Mouse (Mus musculus): ENCODE data around the gene Mcf2l. TPM values are rescaled to one million over a fixed set of nuclear protein-coding genes. Genes with fewer than 3 reads are reported as not detected.

Gene Mcf2l
- polyA plus RNA-seq, 1 experiment from 2014 or later: 21.5 TPM

DNA sequence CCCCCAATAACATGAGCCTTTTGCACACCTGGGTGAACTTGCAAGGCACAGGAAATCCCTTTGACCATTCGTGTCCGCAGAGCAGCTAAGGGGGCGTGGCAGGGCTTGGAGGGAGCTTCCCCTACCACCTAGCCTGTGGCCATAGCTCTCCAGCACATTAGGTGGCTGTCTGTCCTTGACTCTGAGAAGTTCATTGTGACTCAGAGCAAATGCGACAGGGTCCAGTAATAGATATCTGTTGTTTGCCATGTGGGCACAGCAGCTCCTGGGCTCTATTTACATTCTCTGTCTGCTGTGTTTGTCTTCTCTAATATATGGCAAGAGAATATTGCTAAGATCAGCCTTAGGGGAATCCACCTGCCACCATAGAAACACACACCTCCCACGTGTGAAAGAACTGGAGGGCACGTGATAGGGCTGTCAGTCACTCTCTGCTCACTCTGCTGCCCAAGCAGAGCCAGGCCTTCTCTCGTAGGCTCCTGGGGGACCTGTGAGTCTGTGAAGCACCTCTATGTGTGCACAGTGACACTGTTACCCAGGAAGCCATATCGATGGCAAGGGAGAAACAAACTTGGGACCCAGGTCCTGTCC is 60.9 kb downstream of the Mcf2l start:
- WGBS: 34% methylated on average over 8 of the region's 8 CpGs

DNA sequence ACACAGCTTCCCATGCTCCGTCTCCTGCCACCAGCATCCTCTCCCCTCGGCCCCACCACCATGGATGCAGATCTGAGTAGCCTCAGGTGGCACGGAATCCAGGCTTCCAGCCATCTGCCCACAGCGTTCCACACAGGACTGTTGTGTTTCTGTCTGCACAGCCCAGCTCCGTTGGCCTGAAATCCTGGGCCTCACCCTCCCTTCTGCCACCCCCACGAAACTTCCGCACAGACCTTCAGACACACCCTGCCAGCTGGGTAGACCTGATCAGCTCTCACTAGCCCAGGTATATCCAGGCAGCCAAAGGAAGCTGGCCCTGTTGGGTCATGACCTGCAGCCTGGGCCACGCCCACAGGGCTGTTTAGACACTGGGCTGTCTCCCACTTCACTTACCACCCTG is 66.9 kb downstream of the Mcf2l start:
- no peak for ATAC-seq (ENCODE audit: low FRiP score, low TSS enrichment)
- H3K36me3 ChIP-seq (ENCODE audit: insufficient read depth, low read length): no peaks in the 10 kb centered on the region
- H3K9ac ChIP-seq (replicated peaks; ENCODE audit: low read length): no peak overlapping the region
- H3K4me1 ChIP-seq (ENCODE audit: insufficient read depth, low read length): peaks cover 4% of the 10 kb centered on the region
- no peaks in the 10 kb centered on the region for H3K9me3 ChIP-seq (ENCODE audit: low read length)
- no peaks in the 10 kb centered on the region for H3K27me3 ChIP-seq (ENCODE audit: insufficient read depth, low read length)
- H3K27ac ChIP-seq (ENCODE audit: low read length): no peak overlapping the region
- H3K4me2 ChIP-seq (replicated peaks; ENCODE audit: low read depth, low read length): no peak overlapping the region
- no peak overlapping the region for H3K4me3 ChIP-seq (ENCODE audit: low read length)
- WGBS: 75% methylated on average over 8 of the region's 8 CpGs

More for the DNA sequence above, 60.9 kb downstream of the Mcf2l start:
- Histone ChIP-seq H3K4me1 (ENCODE audit: insufficient read depth, low read length) (peaks cover 53% of the 10 kb centered on the region), H3K9me3 (ENCODE audit: low read length) (no peaks in the 10 kb centered on the region), H3K27ac (ENCODE audit: low read length) (peak overlapping the region; percentile 28; the same call in 1 of the 2 replicates), H3K4me3 (ENCODE audit: low read length) (no peak overlapping the region), H3K9ac (replicated peaks; ENCODE audit: low read length) (no peak overlapping the region), H3K27me3 (ENCODE audit: insufficient read depth, low read length) (no peaks in the 10 kb centered on the region), H3K4me2 (replicated peaks; ENCODE audit: low read depth, low read length) (no peak overlapping the region), H3K36me3 (ENCODE audit: insufficient read depth, low read length) (no peaks in the 10 kb centered on the region)
- peak; percentile 44; the same call in 1 of the 2 replicates for ATAC-seq (ENCODE audit: low FRiP score, low TSS enrichment)

DNA sequence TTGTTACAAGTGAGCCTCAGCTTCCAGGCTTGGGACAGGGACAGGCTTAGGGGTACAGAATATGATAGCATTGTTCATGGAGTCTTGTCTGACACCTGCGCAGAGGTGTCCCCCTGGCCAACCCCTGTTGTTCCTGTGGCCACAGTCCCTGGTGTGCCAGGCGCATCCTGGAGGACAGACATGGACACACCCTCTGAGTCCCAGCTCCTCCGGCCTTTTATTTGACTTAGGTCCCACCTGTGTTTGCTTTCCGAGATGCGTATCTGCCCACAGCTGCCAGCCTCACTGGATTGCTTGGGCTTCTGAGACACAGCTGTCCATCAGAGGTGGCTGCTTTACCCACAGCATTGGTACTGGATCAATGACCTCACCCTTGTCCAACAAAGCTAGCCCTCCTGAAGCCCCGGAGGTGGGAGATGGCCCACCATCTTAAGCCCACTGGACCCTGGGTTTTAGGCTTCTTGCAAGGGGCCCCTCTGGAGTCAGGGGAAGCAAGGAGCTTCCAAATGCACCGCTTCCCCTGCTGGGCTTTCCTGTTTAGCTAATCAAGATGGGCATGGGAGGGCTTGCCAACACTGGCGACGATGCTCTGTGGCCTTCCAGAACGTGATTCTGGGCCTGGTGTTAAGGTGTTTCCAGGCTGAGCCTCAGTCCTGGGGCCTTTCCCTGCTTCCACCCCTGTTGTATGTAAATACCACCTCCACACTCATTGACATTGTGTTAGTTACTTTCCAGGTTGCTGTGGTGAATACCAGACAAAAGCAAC is 67.7 kb downstream of the Mcf2l start:
- no peaks in the 10 kb centered on the region for H3K9me3 ChIP-seq (ENCODE audit: low read length)
- H3K4me2 ChIP-seq (replicated peaks; ENCODE audit: low read depth, low read length): no peak overlapping the region
- H3K4me3 ChIP-seq (ENCODE audit: low read length): no peak overlapping the region
- ATAC-seq (ENCODE audit: low FRiP score, low TSS enrichment): no peak
- no peak overlapping the region for H3K9ac ChIP-seq (replicated peaks; ENCODE audit: low read length)
- 75% methylated on average over 10 of the region's 10 CpGs for WGBS
- no peak overlapping the region for H3K27ac ChIP-seq (ENCODE audit: low read length)
- H3K27me3 ChIP-seq (ENCODE audit: insufficient read depth, low read length): no peaks in the 10 kb centered on the region
- no peaks in the 10 kb centered on the region for H3K36me3 ChIP-seq (ENCODE audit: insufficient read depth, low read length)
- H3K4me1 ChIP-seq (ENCODE audit: insufficient read depth, low read length): no peaks in the 10 kb centered on the region

GRCm38 (mm10) chr8:12947604-12948573 is 74.3 kb downstream of the Mcf2l start:
- Histone ChIP-seq H3K9me3 (ENCODE audit: low read length) (no peaks in the 10 kb centered on the region), H3K27me3 (ENCODE audit: insufficient read depth, low read length) (no peaks in the 10 kb centered on the region), H3K4me3 (ENCODE audit: low read length) (peak overlapping the region; percentile 47), H3K9ac (replicated peaks; ENCODE audit: low read length) (peak overlapping the region; percentile 57), H3K27ac (ENCODE audit: low read length) (peak overlapping the region; percentile 68), H3K4me1 (ENCODE audit: insufficient read depth, low read length) (peaks cover 27% of the 10 kb centered on the region), H3K4me2 (replicated peaks; ENCODE audit: low read depth, low read length) (peak overlapping the region; percentile 54), H3K36me3 (ENCODE audit: insufficient read depth, low read length) (no peaks in the 10 kb centered on the region)
- 12% methylated on average over 21 of the region's 21 CpGs for WGBS
- ATAC-seq (ENCODE audit: low FRiP score, low TSS enrichment): peak; percentile 90

- Histone ChIP-seq H3K9me3 (ENCODE audit: low read length) (no peaks in the 10 kb centered on the region), H3K36me3 (ENCODE audit: insufficient read depth, low read length) (no peaks in the 10 kb centered on the region), H3K9ac (replicated peaks; ENCODE audit: low read length) (peak overlapping the region; percentile 57), H3K27me3 (ENCODE audit: insufficient read depth, low read length) (no peaks in the 10 kb centered on the region), H3K4me2 (replicated peaks; ENCODE audit: low read depth, low read length) (peak overlapping the region; percentile 54), H3K27ac (ENCODE audit: low read length) (peak overlapping the region; percentile 37; the same call in 1 of the 2 replicates), H3K4me3 (ENCODE audit: low read length) (peak overlapping the region; percentile 47), H3K4me1 (ENCODE audit: insufficient read depth, low read length) (peaks cover 27% of the 10 kb centered on the region)
- no peak for ATAC-seq (ENCODE audit: low FRiP score, low TSS enrichment)
- WGBS: 13% methylated on average over 3 of the region's 3 CpGs
Measured at GRCm38 (mm10) chr8:12948574-12948961, 75.0 kb downstream of the Mcf2l start.

GRCm38 (mm10) chr8:12951051-12951630 is 77.5 kb downstream of the Mcf2l start:
- no peak overlapping the region for H3K4me2 ChIP-seq (replicated peaks; ENCODE audit: low read depth, low read length)
- no peak overlapping the region for H3K4me3 ChIP-seq (ENCODE audit: low read length)
- peaks cover 27% of the 10 kb centered on the region for H3K4me1 ChIP-seq (ENCODE audit: insufficient read depth, low read length)
- H3K27me3 ChIP-seq (ENCODE audit: insufficient read depth, low read length): no peaks in the 10 kb centered on the region
- H3K9me3 ChIP-seq (ENCODE audit: low read length): no peaks in the 10 kb centered on the region
- no peak overlapping the region for H3K27ac ChIP-seq (ENCODE audit: low read length)
- no peak for ATAC-seq (ENCODE audit: low FRiP score, low TSS enrichment)
- WGBS: 58% methylated on average over 7 of the region's 7 CpGs
- H3K36me3 ChIP-seq (ENCODE audit: insufficient read depth, low read length): no peaks in the 10 kb centered on the region
- H3K9ac ChIP-seq (replicated peaks; ENCODE audit: low read length): no peak overlapping the region

DNA sequence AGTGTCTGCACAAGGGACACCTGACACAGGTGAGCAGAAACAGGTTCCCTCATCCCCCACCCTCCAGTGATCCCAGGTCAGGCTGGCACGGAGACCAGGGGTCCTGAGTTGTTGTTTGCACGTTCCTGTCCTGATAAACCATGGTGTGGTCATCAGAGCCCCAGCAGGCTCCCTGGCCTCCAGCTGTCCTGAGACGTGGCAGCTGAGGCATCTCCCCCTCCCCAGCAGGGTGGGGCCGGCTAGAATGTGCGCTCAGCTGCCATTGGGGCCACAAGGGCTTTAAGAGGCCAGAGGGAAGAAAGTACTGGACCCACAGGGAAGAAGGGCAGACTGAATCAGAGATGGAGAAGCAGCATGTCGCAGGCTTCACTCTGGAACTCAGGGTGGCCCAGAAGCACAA is 79.1 kb downstream of the Mcf2l start:
- Histone ChIP-seq H3K4me2 (replicated peaks; ENCODE audit: low read depth, low read length) (no peak overlapping the region), H3K27me3 (ENCODE audit: insufficient read depth, low read length) (no peaks in the 10 kb centered on the region), H3K27ac (ENCODE audit: low read length) (no peak overlapping the region), H3K36me3 (ENCODE audit: insufficient read depth, low read length) (no peaks in the 10 kb centered on the region), H3K4me3 (ENCODE audit: low read length) (no peak overlapping the region), H3K4me1 (ENCODE audit: insufficient read depth, low read length) (peaks cover 18% of the 10 kb centered on the region), H3K9ac (replicated peaks; ENCODE audit: low read length) (no peak overlapping the region), H3K9me3 (ENCODE audit: low read length) (no peaks in the 10 kb centered on the region)
- no peak for ATAC-seq (ENCODE audit: low FRiP score, low TSS enrichment)
- 46% methylated on average over 6 of the region's 6 CpGs for WGBS

DNA sequence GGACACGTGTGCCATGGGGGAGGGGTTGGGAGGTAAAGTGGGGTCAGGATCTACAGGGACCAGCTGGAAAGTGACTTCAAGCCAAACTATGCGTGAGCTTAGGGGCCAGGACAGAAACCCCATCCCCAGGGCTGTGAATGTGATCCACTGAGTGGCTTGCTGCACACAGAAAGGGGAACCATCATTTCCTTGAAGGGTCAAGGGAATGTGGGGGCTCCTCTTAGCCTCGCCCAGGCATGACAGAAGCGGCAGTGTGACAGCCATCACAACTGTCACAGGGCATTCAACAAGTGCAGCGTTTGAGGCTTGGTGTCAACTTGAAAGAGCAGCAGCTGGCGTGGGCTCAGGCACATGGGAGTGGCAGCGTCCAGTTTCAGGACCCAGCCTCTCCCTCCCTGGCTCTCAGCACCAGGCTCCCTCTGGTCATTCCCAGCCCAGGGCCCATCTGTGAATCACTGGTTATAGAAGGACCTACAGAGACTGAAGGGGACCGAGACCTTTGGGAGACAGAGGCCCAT is 81.8 kb downstream of the Mcf2l start:
- 54% methylated on average over 8 of the region's 8 CpGs for WGBS
- Histone ChIP-seq H3K27me3 (ENCODE audit: insufficient read depth, low read length) (no peaks in the 10 kb centered on the region), H3K4me1 (ENCODE audit: insufficient read depth, low read length) (peaks cover 4% of the 10 kb centered on the region; the same call in 1 of the 2 replicates), H3K9ac (replicated peaks; ENCODE audit: low read length) (no peak overlapping the region), H3K9me3 (ENCODE audit: low read length) (no peaks in the 10 kb centered on the region), H3K4me2 (replicated peaks; ENCODE audit: low read depth, low read length) (no peak overlapping the region), H3K36me3 (ENCODE audit: insufficient read depth, low read length) (no peaks in the 10 kb centered on the region), H3K27ac (ENCODE audit: low read length) (no peak overlapping the region), H3K4me3 (ENCODE audit: low read length) (no peak overlapping the region)
- peak; percentile 19 for ATAC-seq (ENCODE audit: low FRiP score, low TSS enrichment)

GRCm38 (mm10) chr8:12955880-12956279 is 82.3 kb downstream of the Mcf2l start:
- no peaks in the 10 kb centered on the region for H3K36me3 ChIP-seq (ENCODE audit: insufficient read depth, low read length)
- H3K9me3 ChIP-seq (ENCODE audit: low read length): no peaks in the 10 kb centered on the region
- no peak overlapping the region for H3K4me3 ChIP-seq (ENCODE audit: low read length)
- ATAC-seq (ENCODE audit: low FRiP score, low TSS enrichment): no peak
- WGBS: 80% methylated on average over 4 of the region's 4 CpGs
- no peaks in the 10 kb centered on the region for H3K27me3 ChIP-seq (ENCODE audit: insufficient read depth, low read length)
- H3K4me2 ChIP-seq (replicated peaks; ENCODE audit: low read depth, low read length): no peak overlapping the region
- no peak overlapping the region for H3K9ac ChIP-seq (replicated peaks; ENCODE audit: low read length)
- H3K27ac ChIP-seq (ENCODE audit: low read length): no peak overlapping the region
- peaks cover 4% of the 10 kb centered on the region; the same call in 1 of the 2 replicates for H3K4me1 ChIP-seq (ENCODE audit: insufficient read depth, low read length)
